Mouse (Mus musculus): ENCODE results near the gene Gpr152.
"Not testable (repeated sequence)": the region's sequence is repeated elsewhere in the genome, so short reads cannot be mapped to it uniquely, and the experiment has no call there.

Gene Gpr152

DNA sequence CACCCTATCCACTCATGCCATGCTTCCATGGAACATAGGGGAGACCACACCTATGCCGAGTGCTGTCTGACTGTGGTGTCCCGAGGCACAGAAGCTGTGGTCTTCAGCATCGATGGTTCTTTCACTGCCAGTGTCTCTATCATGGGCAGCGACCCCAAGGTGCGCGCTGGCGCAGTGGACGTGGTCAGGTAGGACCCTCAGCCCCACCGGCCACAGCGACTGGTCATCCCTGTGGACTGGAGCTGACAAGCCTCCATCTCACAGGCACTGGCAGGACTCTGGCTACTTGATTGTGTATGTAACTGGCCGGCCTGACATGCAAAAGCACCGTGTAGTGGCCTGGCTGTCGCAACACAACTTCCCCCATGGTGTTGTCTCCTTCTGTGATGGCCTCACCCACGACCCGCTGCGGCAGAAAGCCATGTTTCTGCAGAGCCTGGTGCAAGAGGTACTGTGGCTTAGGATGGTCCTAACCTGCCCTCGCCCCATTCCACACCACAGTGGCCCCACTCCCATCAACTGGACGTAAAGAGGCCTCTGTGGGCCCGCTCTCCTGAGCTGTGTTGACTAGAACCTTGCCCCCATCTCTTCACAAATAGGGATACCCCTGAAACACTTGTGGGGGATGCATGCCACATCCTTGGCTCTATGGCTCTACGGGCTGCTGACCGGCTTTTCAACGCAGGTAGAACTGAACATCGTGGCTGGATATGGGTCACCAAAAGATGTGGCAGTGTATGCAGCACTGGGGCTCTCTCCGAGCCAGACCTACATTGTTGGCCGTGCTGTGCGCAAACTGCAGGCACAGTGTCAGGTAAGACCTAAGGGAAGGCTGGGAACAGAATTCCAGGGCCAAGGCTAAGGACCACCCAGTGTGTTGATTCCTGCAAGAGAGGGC is 27.3 kb upstream of the Gpr152 start:
- no peak for DNase-seq (ENCODE audit: low read depth)

DNA sequence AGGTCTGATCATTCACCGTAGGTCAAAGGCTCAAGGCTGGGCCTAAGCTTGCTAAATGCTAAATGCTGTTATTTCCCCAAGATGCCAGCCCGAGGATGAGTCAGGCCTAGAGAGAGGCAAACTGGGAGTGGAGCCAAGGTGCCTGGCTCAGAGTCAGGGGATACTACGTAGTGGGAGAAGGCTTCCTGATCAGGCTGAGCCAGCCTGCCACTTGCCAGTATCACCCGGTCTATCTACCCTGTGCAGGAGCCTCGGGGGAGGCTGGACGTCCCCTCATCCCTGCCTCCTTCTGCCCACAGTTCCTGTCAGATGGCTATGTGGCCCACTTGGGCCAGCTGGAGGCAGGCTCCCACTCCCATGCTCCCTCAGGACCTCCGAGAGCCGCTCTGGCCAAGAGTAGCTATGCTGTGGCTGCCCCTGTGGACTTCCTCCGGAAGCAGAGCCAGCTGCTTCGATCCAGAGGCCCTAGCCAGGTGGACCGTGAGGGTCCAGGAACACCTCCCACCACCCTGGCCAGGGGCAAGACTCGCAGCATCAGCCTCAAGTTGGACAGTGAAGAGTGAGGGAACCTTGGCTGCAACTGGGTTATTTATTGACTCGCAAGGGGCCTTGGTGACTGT is 26.3 kb upstream of the Gpr152 start:
- DNase-seq (ENCODE audit: low read depth) = peak; percentile 99

DNA sequence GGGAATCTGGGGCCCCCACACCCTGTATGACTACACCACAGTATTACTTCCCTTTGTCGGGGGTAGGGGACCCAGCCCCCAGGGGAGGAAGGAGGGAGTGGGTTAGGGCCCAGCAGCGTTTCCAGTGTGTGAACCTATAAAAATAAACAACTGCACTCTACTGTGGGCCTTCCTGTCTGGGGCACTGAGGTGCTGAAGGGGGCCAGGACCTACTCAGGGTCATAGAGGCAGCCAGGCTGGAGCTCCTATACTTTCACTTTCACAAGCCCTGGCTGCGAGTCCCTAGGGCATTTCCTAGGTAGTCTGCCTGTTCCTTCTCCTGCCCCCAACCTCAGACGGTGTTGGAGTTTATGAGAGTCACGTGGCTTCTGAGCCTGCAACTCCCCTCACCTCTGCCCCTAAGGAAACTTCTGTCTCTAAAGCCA is 25.8 kb upstream of the Gpr152 start:
- DNase-seq (ENCODE audit: low read depth) = peak; percentile 63

DNA sequence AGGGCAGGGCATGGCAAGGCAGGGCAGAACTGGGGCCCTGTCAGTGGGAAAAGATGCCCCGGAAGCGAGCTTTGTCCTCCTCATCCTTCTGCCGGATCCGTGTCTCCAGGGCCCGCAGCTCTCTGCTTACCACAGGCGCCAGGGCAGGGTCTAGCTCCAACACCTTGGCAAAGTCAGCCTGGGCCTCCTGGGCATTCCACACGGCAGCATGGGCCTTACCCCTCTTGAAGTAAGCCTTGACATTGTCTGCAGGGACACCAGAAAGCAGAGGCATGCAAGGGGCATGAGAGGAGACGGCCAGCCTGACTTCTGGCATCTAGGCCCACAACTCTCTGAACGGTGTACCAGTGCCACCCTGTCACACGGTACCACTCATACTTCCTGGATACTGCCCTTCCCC is 25.0 kb upstream of the Gpr152 start:
- no peak for DNase-seq (ENCODE audit: low read depth)

DNA sequence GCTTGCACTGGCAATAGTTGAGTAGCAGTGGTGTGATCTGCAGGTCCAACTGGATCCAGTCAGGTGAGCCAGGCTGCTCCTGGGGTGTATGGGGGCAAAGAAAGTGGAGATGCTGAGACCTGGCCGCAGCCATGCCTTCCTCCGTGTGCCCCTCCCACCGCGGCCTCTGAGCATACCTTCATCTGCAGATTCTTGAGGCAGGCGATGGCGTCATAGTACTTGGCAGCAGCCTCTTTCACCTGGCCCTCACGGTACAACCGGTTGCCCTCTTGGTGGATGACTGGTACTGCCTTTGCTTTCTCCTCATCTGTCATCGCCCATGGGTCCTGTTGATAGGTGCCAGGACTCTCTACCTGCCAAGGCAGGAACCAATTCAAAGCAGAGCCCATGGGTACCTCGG is 24.4 kb upstream of the Gpr152 start:
- no peak for DNase-seq (ENCODE audit: low read depth)

DNA sequence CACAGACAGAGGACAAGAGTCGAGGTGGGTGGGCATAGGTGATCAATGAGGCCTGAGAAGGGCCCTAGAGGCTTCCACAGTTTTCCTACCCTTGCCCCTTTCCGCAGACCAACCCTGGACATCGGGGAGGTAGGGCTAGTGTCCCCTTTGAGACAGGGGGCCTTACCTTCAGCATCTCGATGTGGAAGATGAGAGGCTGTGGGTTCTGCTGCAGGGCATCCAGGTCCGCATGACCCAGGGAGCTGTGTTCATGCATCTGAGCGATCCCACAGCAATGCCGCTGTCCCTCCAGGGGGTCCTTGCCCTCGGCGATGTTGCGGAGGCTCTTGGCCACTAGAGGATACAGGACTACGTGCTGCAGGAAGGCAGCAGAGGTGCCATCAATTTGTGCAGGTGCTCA is 23.8 kb upstream of the Gpr152 start:
- no peak for DNase-seq (ENCODE audit: low read depth)

DNA sequence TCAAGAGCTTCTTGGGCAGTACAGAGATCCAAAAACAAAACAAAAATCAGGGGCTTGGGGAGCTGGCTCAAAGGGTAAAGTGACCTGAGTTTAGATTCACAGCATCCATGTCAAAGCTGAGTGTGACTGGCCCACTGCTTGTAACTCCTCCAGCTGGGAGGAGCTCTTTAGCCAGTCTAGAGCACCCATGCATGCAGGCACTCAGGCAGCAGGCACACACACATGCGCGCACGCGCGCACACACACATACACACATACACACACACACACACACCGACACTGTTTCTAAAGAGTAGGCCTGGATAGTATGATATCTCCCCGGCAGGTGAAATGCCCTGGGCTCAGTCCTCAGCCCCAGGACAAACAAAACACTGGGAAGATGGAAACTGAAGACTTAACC is 22.6 kb upstream of the Gpr152 start:
- DNase-seq (ENCODE audit: low read depth) = no peak

DNA sequence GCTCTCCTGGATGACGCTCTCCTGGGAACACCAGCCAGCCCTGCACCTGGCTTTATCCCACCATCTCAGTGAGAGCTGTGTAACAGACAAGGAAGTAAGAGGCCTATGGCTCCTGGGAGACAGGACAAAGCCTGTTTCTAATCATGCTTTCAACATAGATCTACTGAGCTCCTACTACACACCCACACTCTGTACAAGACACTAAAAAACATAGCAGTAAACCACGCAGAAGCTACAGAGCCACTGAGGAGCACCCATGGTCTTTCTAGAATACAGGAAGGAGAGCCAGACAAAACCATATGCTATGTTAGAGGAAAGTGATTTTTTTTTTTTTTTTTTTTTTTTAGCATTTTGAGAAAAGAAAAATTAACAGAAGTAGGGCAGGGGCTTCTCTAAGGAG is 21.2 kb upstream of the Gpr152 start:
- no peak for DNase-seq (ENCODE audit: low read depth)

DNA sequence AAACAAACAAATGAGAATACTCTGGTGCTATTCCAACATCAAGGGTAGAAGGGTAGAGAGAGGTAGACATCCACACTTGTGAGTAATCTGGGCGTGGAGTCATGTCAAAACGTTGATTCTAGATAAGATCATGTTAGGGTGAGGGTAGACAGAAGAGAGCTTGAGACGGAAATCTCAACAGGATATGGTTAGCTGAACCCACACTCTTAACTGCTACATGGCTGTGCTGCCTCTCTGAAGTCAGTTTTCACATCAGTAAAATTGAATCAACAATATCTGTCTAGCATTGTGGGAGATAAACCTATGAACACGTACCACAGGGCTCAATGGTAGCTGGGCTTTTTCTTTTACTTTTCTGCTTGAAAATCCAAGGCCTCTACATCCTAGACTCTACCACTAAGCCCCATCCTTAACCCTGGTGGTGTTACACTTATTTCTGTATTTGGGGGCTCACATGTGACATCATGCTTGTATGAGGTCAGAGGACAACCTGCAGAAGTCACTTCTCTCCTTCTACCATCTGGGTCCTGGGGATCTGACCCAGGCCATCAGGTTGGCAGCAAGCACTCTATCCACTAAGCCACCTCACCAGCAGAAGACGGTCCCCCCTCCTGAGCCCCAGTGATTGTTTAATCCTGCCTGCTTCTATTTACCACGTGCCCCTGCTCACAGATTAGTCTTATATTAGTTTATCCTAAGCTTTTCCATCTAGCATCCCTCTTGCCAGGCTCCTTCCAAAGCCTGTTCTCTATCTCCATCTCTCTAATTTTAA is 19.7 kb upstream of the Gpr152 start:
- no peak for DNase-seq (ENCODE audit: low read depth)

DNA sequence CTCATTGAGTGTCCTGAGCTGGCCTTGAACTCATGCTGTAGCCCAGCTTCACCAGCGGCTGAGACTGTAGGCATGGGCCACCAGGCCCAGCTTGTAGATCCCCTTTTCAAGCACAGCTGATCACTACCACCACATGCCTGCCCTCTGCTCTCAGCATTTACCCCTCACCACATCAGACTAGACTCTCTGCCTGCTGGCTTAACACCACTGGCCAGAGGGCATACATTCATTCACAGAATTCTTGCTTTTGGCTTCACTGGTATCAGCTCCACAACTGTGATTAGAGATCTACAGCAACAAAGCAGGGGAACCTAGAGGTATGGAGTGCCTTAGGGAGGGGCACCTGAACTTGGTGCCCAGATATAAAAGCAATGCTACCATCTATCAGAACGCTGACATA is 19.1 kb upstream of the Gpr152 start:
- no peak for DNase-seq (ENCODE audit: low read depth)

DNA sequence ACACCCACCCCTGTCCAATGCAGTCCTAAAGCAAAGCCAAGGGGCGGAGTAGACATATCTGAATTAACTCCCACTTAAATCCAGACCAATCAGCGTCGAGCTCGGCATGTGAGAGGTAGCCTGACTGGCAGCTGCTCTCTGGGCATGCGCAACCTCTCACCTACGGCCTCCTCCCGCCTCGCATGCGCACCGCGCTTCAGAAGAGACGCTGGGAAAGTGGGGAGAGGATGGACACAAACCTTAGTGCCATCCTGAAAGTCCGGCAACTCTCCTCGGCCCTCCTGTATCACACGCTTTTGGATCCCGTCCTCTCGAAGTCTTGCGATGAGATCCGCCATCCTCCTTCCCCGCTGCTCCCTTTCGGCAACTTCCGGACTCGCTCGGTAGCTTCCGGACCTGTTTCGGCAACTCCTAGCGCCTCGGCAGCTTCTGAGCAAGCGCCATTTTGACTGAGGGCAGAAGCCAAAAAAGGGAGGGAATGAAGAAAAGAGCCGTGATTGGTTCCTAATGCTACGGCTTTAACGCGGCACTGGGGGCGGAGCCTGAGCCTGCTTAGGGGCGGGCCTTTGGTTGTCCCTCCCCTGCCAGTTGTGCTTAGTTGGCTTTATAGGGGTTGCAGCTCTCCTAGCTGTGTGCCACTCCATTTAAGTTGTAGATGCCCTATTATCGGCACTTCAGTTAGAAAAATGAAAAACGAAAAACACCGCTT is 18.3 kb upstream of the Gpr152 start:
- peak; percentile 99 for DNase-seq (ENCODE audit: low read depth)

DNA sequence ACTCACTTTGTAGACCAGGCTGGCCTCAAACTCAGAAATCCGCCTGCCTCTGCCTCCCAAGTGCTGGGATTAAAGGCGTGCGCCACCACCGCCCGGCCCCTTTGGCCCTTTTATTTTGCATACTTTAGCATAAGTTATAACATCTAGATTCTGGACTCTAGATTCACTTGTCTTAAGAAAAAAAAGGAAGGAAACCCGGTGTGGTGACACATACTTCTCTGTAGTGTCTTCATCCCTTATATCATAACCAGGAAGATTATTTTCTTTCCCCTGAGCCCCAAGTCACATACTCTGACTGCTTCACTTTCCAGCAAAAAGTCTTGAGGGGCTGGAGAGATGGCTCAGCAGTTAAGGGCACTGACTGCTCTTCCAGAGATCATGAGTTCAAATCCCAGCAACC is 17.7 kb upstream of the Gpr152 start:
- DNase-seq (ENCODE audit: low read depth) = not testable (repeated sequence)

DNA sequence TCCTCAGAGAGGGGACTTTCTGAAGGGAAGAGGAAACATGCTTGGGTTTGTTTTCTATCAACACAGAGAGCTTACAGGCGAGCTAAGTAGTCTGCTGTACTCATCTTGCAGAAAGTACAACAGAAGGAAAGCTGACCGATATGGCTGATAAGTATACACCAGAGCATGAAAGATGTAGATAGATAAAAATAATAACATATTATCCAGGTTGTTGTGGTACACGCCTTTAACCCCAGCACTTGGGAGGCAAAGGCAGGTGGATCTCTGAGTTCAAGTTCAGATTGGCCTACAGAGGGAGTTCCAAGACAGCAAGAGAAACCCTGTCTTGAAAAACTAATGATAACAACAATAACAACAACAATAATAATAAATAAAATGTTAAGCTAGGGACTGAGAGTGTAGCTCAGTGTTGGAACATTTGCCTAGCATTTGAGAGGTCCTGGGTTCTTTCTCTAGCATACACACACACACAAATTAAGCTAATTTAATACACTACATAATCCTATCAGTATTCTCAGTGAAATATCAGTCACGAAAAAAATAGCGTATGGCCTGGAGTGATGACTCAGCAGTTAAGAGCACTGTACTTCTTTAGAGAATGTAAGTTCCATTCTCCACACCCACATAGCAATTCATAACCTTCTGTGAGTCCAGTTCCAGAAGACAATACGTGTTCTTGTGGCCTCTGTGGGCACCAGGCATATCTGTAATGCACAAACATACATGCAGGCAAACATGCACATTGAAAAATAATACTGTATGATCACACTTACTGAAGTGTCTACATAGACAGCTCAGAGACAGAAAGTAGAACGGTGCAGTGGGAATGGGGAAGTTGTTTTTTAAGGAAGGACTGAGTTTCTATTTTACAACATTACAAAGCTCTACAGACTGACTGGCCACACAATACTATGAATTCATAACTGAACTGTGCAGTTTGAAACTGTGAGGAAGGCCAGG is 16.9 kb upstream of the Gpr152 start:
- DNase-seq (ENCODE audit: low read depth) = peak; percentile 46

DNA sequence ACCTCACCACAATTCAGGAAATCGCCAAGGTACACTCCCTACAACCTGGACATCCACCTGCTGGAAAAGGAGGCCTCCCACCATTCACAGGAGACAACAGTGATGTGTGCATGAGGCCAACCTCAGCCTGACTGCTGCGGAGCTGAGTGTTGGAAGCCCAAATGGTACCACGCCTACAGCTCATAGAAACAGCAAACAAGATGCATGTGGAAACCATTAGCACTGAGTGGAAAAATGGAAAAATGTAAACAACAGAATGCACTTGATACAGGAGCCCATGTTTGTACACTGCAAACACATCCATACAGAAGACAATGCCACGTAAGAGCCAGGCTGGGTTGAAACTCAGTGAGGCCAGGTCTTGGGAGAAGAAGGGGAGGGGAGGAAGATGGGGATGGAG is 15.2 kb upstream of the Gpr152 start:
- peak; percentile 52 for DNase-seq (ENCODE audit: low read depth)

DNA sequence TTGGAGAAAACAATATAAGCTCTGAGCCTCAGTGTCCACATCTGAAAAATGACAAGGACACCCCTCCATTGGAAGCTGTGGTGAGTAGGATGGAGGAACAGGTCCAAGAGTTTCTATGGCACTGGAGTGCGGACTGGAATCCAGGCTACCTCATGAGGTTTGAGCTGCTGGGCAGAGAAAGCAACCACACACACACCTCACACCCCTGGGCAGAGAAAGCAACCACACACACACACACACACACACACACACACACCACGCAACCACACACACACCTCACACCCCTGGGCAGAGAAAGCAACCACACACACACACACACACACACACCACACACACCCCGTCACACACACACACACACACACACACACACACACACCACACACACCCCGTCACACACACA is 14.3 kb upstream of the Gpr152 start:
- peak; percentile 60 for DNase-seq (ENCODE audit: low read depth)

DNA sequence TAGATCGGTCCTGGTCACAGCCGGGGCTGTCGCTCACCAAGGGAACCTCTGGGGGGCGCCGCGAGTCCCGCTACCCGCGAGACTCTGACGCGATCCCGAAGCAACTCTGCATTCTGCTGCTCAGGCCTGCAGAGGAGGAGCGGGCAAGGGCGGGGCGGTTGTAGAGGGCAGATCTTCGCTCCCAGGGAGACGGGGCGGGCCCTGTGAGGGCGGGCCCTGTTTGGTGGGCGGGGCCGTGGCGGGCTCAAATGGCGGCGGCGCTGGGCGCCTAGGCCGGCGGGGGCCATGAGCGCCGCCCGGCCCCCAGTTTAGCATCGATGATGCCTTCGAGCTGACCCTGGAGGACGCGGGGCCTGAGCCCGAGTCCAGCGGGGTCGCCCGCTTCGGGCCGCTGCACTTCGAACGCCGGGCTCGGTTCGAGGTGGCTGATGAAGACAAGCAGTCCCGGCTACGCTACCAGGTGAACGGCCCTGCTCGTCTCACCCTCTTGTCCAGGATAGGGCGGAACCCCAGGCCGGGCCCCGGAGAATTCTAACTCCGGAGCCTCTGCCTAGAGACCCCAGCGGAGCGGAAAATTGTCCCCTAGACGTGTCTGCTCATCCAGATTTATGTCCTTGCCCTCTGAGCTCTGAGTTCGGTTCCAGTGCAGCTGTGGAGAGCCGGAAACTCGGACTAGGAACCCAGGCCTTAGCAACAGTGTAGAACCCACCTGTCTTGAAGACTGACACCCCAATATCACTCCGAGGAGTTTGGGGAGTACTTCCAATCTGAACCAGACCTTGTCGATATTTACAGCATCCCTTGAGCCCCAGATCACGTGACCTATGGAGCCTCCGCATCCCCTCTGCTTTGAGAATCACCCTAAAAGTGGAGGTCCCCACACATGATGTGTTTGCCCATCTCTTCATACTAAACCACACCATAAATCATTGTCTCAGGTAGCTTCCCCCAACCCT is 13.6 kb upstream of the Gpr152 start, which contains the start of gene Aip:
Gene Aip (minus strand): TSS at position 118 of the 956 bp plus-strand sequence.
- DNase-seq (ENCODE audit: low read depth) = peak; percentile 99

DNA sequence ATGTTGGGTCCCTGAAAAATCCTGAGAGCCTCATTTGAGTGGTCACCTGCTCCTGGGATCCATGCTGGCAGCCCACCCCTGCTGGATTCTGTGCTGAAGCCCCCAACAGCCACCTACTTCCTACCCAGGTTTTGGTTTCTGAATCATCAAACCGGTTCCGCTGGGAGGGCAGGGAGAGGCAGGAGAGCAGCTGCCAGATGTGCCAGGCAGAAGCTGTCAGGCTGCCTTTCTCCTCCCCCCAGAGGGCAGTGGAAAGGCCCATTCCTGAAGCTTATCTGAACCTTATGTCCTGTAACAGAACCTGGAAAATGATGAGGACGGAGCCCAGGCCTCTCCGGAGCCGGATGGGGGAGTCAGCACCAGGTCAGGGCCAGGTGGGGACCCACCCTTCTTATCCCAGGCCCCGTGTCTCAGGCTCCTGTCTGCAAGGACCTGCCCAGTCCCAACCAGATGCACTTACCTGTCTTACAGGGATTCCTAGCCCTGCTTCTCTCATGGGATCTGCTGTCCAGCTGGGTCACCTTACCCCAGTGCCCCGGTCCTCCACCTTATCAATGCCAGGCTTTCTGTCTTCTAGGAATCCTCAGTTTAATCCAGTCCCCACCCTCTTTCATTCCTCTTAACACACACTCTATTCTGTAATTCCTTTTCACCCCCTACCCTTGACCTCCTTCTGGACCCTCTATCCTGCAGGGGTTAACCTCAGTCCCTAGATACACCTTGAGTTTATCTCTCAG is 12.7 kb upstream of the Gpr152 start:
- peak; percentile 65 for DNase-seq (ENCODE audit: low read depth)

DNA sequence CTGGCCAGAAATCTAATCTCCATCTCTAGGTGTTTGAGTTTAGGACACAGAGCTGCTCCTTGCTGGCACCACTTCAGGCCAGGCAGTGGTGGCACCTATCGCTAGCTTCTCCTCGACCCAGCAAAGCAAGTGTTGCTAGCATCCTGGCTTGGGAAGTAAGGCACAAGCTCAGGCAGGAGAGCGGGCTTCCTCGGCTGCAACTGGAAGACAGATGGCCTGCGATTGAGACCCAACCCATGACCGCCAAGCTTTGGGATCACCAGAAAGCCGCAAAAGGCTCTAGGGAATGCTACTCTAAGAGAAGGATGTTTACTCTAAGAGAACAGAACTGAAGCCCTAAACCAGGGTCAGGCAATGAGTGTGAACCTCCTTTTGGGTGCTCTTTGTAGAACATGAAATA is 10.1 kb upstream of the Gpr152 start:
- no peak for DNase-seq (ENCODE audit: low read depth)

DNA sequence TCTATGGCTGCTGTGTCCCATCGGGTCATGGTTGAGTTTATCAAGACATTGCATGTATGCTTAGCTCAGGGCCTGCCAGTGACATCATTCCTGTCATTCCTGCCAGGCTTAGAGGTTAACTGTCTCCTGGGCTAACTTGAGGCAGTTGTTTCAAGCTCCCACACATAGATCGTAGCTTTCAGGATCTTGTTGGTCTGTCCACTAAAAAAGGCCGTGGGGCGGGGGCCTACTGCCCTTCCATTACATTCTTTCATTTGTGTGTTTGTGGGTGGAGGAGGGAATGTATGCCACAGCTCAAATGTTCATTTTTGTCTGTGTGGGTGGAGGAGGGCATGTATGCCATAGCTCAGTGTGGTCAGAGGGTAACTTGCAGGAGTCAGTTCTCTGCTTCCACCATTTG is 9.5 kb upstream of the Gpr152 start:
- no peak for DNase-seq (ENCODE audit: low read depth)
